Mouse (Mus musculus): ENCODE measurements around the gene Kcnj11. TPM values are rescaled to one million over a fixed set of nuclear protein-coding genes. Genes with fewer than 3 reads are reported as not detected.

Gene Kcnj11
- polyA plus RNA-seq, 2 experiments from 2014 or later, result not detected

- ATAC-seq, result no peak
Measured at GRCm38 (mm10) chr7:46045882-46046281, 54.7 kb downstream of the Kcnj11 start.

- ATAC-seq, result no peak
Measured at GRCm38 (mm10) chr7:46044106-46044505, 56.5 kb downstream of the Kcnj11 start.

Other genes with a start within 250 kb of the Kcnj11 start
- 10 to 100 TPM; 21.2 to 27.0 TPM for gene Kdelr1, start 228.0 kb downstream of the Kcnj11 start, polyA plus RNA-seq (2017; shearing (Covaris generic))
- gene Grin2d, start 222.4 kb downstream of the Kcnj11 start, polyA plus RNA-seq (2017; shearing (Covaris generic)), result under 1 TPM in 1 of 2 experiments, not detected in 1; 0.23 TPM
- gene Syngr4, start 204.1 kb downstream of the Kcnj11 start, polyA plus RNA-seq (2017; shearing (Covaris generic)), result not detected
- 1 to 10 TPM; 5.9 to 8.9 TPM for gene Tmem143, start 203.8 kb downstream of the Kcnj11 start, polyA plus RNA-seq (2017; shearing (Covaris generic))
- 100 to 1,000 TPM; 575 to 614 TPM for gene Emp3, start 179.4 kb downstream of the Kcnj11 start, polyA plus RNA-seq (2017; shearing (Covaris generic))
- 1 to 10 TPM; 2.9 to 3.7 TPM for gene Ccdc114, start 176.7 kb downstream of the Kcnj11 start, polyA plus RNA-seq (2017; shearing (Covaris generic))
- gene Abcc6, start 70.5 kb downstream of the Kcnj11 start, polyA plus RNA-seq (2017; shearing (Covaris generic)), result not detected
- gene Nomo1, start 67.1 kb downstream of the Kcnj11 start, polyA plus RNA-seq (2017; shearing (Covaris generic)), result 10 to 100 TPM; 18.9 to 26.9 TPM
- not detected for gene Abcc8, start 79.3 kb upstream of the Kcnj11 start, polyA plus RNA-seq (2017; shearing (Covaris generic))
- gene Ush1c, start 137.7 kb upstream of the Kcnj11 start, polyA plus RNA-seq (2017; shearing (Covaris generic)), result not detected
- gene Otog, start 140.2 kb upstream of the Kcnj11 start, polyA plus RNA-seq (2017; shearing (Covaris generic)), result not detected

Measured in CD4-positive, CD25-positive, alpha-beta regulatory T cell, adult 4 months (primary cell).